Mouse (Mus musculus): ENCODE data around the gene Vmn1r137. TPM values are rescaled to one million over a fixed set of nuclear protein-coding genes. Genes with fewer than 3 reads are reported as not detected.
"Not testable (repeated sequence)": the region's sequence is repeated elsewhere in the genome, so short reads cannot be mapped to it uniquely, and the experiment has no call there.

Gene Vmn1r137
- not detected in 2 replicates for polyA plus RNA-seq (2015; fragmentation: Nextera tagmentation; extraction: Ambion mirVana)

GRCm38 (mm10) chr7:21994287-21994686 is at the start of gene Vmn1r137:
Vmn1r137 (plus strand) TSS chr7:21994587.
- ATAC-seq (ENCODE audit: low FRiP score); H3K27me3 ChIP-seq; H3K9ac ChIP-seq; H3K9me3 ChIP-seq; H3K4me3 ChIP-seq; H3K4me2 ChIP-seq; H3K36me3 ChIP-seq; H3K27ac ChIP-seq; H3K4me1 ChIP-seq (replicated peaks): not testable (repeated sequence)
- WGBS, result no CpG with 5 or more reads among the region's 3 CpGs

DNA sequence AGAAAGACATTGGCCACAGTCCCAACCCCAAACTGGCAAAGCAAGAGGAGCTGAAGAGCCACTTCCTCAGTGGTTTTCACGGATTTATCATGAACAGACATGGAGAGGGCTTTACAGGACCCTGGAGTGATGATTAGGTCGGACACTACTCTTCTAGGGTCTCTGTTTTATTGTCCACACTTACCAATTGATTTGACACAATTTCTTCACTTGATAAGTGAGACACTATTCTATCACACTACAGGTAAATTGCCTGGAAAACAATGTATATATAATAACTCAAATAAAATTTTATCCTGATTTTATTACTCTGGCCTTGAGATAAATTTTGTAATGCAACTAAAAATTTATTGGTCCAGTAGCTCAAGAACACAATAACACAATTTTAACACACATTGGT is 34.4 kb downstream of the Vmn1r137 start, which contains the start of gene Vmn1r138:
Vmn1r138 (minus strand) TSS at position 101 of the 400 bp plus-strand sequence.
- not testable (repeated sequence) for H3K4me3 ChIP-seq; H3K9me3 ChIP-seq; H3K4me2 ChIP-seq; ATAC-seq (ENCODE audit: low FRiP score); H3K9ac ChIP-seq; H3K36me3 ChIP-seq; H3K27ac ChIP-seq; H3K4me1 ChIP-seq (replicated peaks); H3K27me3 ChIP-seq
- WGBS, result no CpG with 5 or more reads among the region's 2 CpGs

Other genes starting within 250 kb of the Vmn1r137 start
- gene Gm4175, start 233.1 kb upstream of the Vmn1r137 start, polyA plus RNA-seq (2015; fragmentation: Nextera tagmentation; extraction: Ambion mirVana), result not detected in 2 replicates
- not detected in 2 replicates for gene Gm4177, start 197.9 kb upstream of the Vmn1r137 start, polyA plus RNA-seq (2015; fragmentation: Nextera tagmentation; extraction: Ambion mirVana)
- not detected in 2 replicates for gene Vmn1r135, start 162.2 kb upstream of the Vmn1r137 start, polyA plus RNA-seq (2015; fragmentation: Nextera tagmentation; extraction: Ambion mirVana)
- gene Gm5725, start 150.3 kb upstream of the Vmn1r137 start, polyA plus RNA-seq (2015; fragmentation: Nextera tagmentation; extraction: Ambion mirVana), result not detected in 2 replicates
- gene Gm5891, start 73.3 kb upstream of the Vmn1r137 start, polyA plus RNA-seq (2015; fragmentation: Nextera tagmentation; extraction: Ambion mirVana), result not detected in 2 replicates
- gene Vmn1r138, start 34.3 kb downstream of the Vmn1r137 start, polyA plus RNA-seq (2015; fragmentation: Nextera tagmentation; extraction: Ambion mirVana), result not detected in 2 replicates
- not detected in 2 replicates for gene Gm6176, start 61.7 kb downstream of the Vmn1r137 start, polyA plus RNA-seq (2015; fragmentation: Nextera tagmentation; extraction: Ambion mirVana)
- not detected in 2 replicates for gene Vmn1r139, start 74.5 kb downstream of the Vmn1r137 start, polyA plus RNA-seq (2015; fragmentation: Nextera tagmentation; extraction: Ambion mirVana)
- not detected in 2 replicates for gene Gm16451, start 123.7 kb downstream of the Vmn1r137 start, polyA plus RNA-seq (2015; fragmentation: Nextera tagmentation; extraction: Ambion mirVana)
- gene Gm10666, start 140.2 kb downstream of the Vmn1r137 start, polyA plus RNA-seq (2015; fragmentation: Nextera tagmentation; extraction: Ambion mirVana), result not detected in 2 replicates
- gene Vmn1r142, start 169.4 kb downstream of the Vmn1r137 start, polyA plus RNA-seq (2015; fragmentation: Nextera tagmentation; extraction: Ambion mirVana), result not detected in 2 replicates
- not detected in 2 replicates for gene Vmn1r143, start 194.8 kb downstream of the Vmn1r137 start, polyA plus RNA-seq (2015; fragmentation: Nextera tagmentation; extraction: Ambion mirVana)
- not detected in 2 replicates for gene Gm8653, start 206.7 kb downstream of the Vmn1r137 start, polyA plus RNA-seq (2015; fragmentation: Nextera tagmentation; extraction: Ambion mirVana)
- gene Gm8453, start 234.9 kb downstream of the Vmn1r137 start, polyA plus RNA-seq (2015; fragmentation: Nextera tagmentation; extraction: Ambion mirVana), result not detected in 2 replicates